Mouse (Mus musculus) large intestine, adult 2 months (tissue): ENCODE data around the gene Atxn1. TPM values are rescaled to one million over a fixed set of nuclear protein-coding genes. Genes with fewer than 3 reads are reported as not detected.

Experiments used
- DNase-seq: peaks from one replicate; pipeline ENCODE4 v3.0.0-alpha.2; 2012; ENCODE audit warnings: low read depth, low spot score
- WGBS: fragments of 180-500 bp; shearing (Covaris S2); methylation state at CpG from one replicate; pipeline ENCODE4 v1.1.7; 2018; 5-methylcytosine and 5-hydroxymethylcytosine counted together
- polyA plus RNA-seq: library from polyadenylated mRNA; depleted of rRNA; stranded (reverse); fragments of >200 nt; gene quantifications from 2 replicates; pipeline ENCODE4 v1.2.3, GENCODE M21; 2012

Gene Atxn1
- polyA plus RNA-seq, 1 experiment, result 6.3 TPM

- 42% methylated on average over 3 of the region's 3 CpGs for whole genome bisulfite sequencing
- DNase-seq, result no peak
Observed at GRCm38 (mm10) chr13:45662216-45662615, 302.6 kb downstream of the Atxn1 start.

- no peak for DNase-seq
- 73% methylated on average over 12 of the region's 12 CpGs for WGBS
Observed at GRCm38 (mm10) chr13:45661283-45662185, 303.3 kb downstream of the Atxn1 start.

DNA sequence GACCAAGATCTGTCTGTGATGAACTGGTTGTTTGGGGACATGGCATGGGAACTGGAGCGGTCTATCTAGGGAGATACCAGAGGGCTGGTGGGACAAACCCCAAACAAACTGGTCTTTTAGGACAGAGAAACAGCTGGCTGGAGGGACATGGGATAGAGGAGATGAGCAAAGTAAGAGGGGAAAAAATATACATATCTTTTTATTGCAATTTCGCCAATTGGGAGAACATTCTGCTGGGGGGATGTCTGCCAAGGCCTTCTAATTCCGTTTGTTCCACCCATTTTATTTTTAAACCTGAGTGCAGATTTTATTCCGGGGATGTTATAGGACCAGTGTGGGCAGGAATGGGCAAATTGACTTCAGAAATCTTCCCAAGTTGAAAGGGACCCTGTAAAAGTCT lies 305.0 kb downstream of the Atxn1 start:
- no peak for DNase-seq
- WGBS, result 84% methylated on average over 4 of the region's 4 CpGs

DNA sequence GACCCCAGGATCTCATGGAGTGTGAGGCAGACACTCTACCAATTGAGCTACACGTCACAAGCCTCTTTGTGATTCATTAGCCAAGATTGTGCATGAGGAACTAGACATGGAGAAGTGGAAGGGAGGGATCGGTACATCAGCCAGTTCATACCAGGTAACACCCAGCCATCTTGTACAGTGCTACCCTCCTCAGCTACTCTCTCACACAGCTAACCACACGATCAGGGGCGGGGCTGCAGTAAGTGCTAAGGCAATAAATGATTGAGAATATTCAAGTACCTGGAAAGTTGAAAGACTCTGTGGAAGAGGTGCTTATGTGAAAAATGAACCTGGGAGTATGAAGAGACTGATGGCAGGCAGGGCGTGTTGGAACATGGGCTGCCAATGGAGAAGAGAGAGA lies 306.5 kb downstream of the Atxn1 start:
- 76% methylated on average over 5 of the region's 5 CpGs for WGBS

DNA sequence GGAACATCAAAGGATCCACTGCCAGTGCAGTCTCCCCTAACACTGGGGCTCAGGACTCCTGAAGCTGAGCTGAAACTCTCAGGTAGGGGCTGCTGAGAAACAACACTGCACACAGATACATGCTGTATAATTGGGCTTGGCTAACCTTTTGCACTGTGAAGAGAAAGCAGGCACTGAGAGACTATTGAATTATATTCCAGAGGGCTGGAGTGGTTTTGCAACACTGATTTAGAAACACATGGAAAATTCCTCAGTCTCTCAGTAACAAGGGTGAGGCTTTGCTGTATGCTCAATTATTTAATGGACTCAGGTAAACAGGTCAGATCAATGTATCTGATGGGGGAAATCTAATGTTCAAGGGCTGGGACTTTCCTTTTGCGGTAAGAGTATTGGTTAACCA lies 307.6 kb downstream of the Atxn1 start:
- WGBS, result 100% methylated on average over 1 of the region's 1 CpGs
- DNase-seq, result no peak

More for the DNA sequence above, 306.5 kb downstream of the Atxn1 start:
- no peak for DNase-seq

DNA sequence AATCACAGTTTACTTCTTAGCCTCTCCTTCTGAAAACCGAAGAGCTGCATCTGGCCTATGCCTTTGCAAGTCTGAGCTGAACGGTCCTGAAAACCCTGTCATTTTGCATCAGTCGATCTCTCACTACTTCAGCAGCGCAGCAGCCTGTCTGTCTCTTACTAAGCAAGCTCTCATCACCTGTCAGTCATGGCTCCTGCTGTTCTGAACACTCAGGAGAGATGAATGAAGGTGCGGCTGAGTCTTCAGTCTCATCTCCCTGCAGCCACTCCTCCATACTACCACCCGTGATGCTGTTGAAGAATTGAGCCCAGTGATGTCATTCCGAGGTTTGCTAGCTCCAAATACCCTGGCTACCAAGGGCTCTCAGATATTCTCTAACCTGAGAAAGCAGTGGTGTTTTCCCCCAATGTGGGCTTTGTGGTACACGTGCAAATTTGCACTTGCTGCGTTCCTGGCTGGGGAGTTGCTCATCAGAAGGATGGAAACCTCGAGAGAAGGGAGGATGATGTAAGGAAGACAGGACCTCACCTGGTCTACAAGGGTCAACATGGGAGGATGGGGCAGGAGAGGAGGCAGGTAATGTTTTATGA lies 313.1 kb downstream of the Atxn1 start:
- 80% methylated on average over 10 of the region's 10 CpGs for WGBS
- no peak for DNase-seq

DNA sequence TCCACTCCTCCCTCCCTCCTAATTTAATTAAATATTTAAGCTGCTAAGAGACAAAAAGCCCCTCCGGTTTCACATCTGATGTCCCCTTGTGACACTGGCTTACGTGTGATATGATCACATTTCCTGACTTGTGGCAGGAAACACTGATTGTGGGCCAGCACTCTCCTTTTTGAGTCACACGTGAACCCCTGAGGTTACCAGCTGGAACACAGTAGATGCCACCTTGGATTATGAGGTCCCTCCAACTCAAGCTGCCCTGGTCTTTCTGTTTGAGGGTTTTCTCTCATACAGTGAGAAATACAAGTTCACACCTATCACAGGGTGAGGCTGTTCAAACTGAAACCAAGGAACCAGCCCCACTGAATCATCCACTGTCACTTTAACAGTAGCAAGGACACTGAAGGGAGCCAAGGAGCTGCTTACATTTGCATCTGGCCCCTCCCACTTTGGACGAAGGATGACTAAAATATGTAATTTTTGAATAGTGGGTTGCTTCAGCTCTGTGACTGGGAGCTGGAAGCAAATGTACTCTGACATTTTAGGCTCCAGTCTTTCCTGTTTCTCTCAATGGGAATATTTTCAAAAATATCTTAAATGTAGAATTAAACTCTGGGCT lies 315.5 kb downstream of the Atxn1 start:
- no peak for DNase-seq
- 57% methylated on average over 4 of the region's 4 CpGs for WGBS

- no peak for DNase-seq
- 79% methylated on average over 6 of the region's 6 CpGs for WGBS
Observed at GRCm38 (mm10) chr13:45643780-45644395, 320.9 kb downstream of the Atxn1 start.

- WGBS, result 81% methylated on average over 7 of the region's 7 CpGs
- DNase-seq, result no peak
Observed at GRCm38 (mm10) chr13:45642913-45643312, 321.9 kb downstream of the Atxn1 start.

- 76% methylated on average over 5 of the region's 5 CpGs for WGBS
Observed at GRCm38 (mm10) chr13:45640431-45640830, 324.4 kb downstream of the Atxn1 start.

DNA sequence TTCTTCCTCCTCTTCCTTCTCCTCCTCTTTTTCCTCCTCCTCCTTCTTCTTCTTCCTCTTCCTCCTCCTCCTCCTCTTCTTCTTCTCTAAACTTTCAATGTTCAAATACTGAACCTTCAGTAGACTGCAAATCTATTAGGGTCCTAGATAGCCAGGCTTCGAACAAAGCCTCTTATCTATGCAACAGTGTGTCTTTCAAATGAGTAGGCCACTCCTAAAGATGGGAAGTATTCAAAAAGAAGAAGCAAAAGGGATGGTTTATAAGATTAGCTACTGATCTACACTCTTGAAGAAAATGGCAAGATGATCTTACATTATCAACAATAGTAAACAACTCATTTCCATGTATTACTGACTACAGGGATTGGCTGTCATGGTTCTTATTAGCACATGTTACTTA lies 326.5 kb downstream of the Atxn1 start:
- 90% methylated on average over 1 of the region's 1 CpGs for WGBS
- DNase-seq, result no peak

More at GRCm38 (mm10) chr13:45640431-45640830, 324.4 kb downstream of the Atxn1 start:
- DNase-seq, result no peak

GRCm38 (mm10) chr13:45637324-45637723 lies 327.5 kb downstream of the Atxn1 start:
- WGBS, result 38% methylated on average over 8 of the region's 8 CpGs
- DNase-seq, result no peak

DNA sequence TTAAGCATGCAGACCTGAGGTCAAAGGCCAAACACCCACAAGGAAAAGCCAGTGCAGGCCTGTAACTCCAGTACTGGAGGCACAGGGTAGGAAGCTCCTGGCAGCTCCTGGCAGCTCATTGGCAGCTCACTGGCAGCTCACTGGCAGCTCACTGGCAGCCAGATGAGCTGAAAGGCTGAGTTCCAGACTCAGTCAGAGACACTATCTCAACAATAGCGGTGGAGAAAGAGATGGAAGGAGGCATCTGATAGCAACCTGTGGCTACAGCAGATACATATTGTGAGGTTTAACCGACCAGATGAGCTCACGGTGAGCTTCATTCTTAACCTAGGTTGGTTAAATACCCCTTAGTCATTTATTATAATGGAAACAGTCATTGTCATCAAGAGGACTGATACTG lies 328.4 kb downstream of the Atxn1 start:
- 91% methylated on average over 3 of the region's 3 CpGs for WGBS
- DNase-seq, result no peak

DNA sequence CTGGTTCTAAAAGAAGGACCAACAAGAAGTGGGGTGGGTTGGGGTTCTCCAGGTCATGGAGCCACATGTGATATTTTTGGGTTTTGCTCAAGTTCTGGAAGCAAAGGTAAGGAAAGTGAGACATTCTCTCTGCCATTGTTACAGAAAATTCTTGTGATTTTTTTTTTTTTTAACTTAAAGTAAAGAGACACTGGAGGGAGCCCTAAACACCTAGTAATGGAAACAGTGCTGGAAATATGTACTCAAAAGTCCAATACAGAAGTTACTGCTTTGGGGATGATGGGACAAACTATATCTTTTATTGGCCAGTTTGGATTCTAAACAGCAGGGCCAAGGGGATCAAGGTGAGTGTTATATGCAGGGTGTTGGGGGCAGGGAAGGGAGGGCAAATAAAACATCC lies 330.9 kb downstream of the Atxn1 start:
- no peak for DNase-seq

DNA sequence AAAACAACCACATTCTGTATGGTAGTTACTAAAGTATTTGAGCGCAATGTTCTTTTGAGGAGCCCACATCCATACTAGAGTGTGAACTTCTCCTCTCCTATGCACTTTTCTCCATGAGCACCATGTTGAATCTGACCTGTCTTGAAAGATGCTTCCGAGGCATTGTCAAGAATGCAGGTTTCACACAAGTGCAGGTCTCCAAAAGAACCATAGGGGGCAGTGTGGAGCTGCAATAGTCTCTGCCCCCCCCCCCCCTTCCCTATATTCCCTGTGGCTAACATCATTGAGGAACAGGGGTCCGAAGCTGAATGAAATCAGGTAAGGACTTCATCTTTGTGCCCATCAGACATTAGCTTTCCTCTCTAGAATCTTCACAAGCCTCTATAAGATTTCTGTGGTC lies 332.7 kb downstream of the Atxn1 start:
- no peak for DNase-seq
- 92% methylated on average over 3 of the region's 3 CpGs for WGBS

- 73% methylated on average over 12 of the region's 12 CpGs for WGBS
- DNase-seq, result no peak
Observed at GRCm38 (mm10) chr13:45630518-45631290, 334.1 kb downstream of the Atxn1 start.

GRCm38 (mm10) chr13:45629750-45630149 lies 335.1 kb downstream of the Atxn1 start:
- no peak for DNase-seq
- WGBS, result 88% methylated on average over 1 of the region's 1 CpGs

DNA sequence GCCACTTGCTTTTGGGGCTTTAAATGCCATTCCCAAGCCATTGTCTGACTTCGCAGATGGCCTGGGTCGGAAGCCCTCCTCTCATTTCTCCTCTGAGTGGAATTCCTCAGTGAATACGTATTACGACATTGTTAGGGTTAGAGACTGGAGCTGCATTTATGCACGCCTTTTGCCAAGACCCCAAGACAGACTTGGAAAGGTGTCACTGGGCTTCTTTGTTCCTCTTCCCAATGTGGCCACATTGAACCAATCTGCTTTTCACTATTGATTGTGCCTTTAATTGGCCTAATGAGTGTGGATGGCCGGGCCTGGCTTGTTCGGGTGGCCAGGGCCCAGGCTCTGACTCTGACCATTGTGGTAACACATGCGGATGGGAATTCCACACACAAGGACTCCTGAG lies 336.5 kb downstream of the Atxn1 start:
- WGBS, result 89% methylated on average over 8 of the region's 8 CpGs
- DNase-seq, result no peak

GRCm38 (mm10) chr13:45627206-45627751 lies 337.5 kb downstream of the Atxn1 start:
- no peak for DNase-seq
- WGBS, result 56% methylated on average over 8 of the region's 8 CpGs
